Mouse (Mus musculus) heart, adult 2 months (tissue): ENCODE data around the gene Gemin8.

ENCODE experiments used
- CTCF ChIP-seq: fragments of 200-600 bp; IDR thresholded peaks from 2 replicates; pipeline ENCODE4 v1.8.1; 2022; ENCODE audit warnings: antibody characterized with exemption, mild to moderate bottlenecking, moderate library complexity
- EP300 ChIP-seq: fragments of 200-500 bp; IDR thresholded peaks from 2 replicates; pipeline ENCODE4 v1.6.1; 2011; ENCODE audit warnings: low read depth, low read length, control low read depth; ENCODE audit not compliant: insufficient read depth
- POLR2A ChIP-seq: fragments of 200-500 bp; IDR thresholded peaks from 2 replicates; pipeline ENCODE4 v1.6.1; 2011; ENCODE audit warnings: mild to moderate bottlenecking, low read depth, low read length, control low read depth; ENCODE audit not compliant: insufficient read depth

GRCm38 (mm10) chrX:166169892-166170799 is at the start of gene Gemin8:
- TF ChIP-seq CTCF = peak; percentile 56
- no peak for TF ChIP-seq EP300
- 0 out of 2 replicates have a peak, but pooled peaks have one; percentile 10 for TF ChIP-seq POLR2A
